Mouse (Mus musculus) olfactory bulb, adult 2 months (tissue): ENCODE measurements around the gene Igfbp7.

Experiments used
- CTCF ChIP-seq: fragments of 200-500 bp; IDR thresholded peaks from 2 replicates; pipeline ENCODE4 v1.5.1; 2012; ENCODE audit warnings: low read depth, mild to moderate bottlenecking, low read length, moderate library complexity; ENCODE audit not compliant: insufficient read depth
- POLR2A ChIP-seq: fragments of 200-500 bp; IDR thresholded peaks from 2 replicates; pipeline ENCODE4 v1.6.1; 2012; ENCODE audit warnings: mild to moderate bottlenecking, low read depth, low read length, moderate library complexity; ENCODE audit not compliant: insufficient read depth

GRCm38 (mm10) chr5:77361006-77361405, 46.8 kb downstream of the Igfbp7 start:
- TF ChIP-seq POLR2A (no peak), CTCF (no peak)
